Mouse (Mus musculus): ENCODE measurements at regions not wholly inside any gene's neighbourhood (a gene's known extent, or its start where the extent isn't known, plus 50 kb on each side); places are given as distances from the start of the nearest gene placed in this dataset.

DNA sequence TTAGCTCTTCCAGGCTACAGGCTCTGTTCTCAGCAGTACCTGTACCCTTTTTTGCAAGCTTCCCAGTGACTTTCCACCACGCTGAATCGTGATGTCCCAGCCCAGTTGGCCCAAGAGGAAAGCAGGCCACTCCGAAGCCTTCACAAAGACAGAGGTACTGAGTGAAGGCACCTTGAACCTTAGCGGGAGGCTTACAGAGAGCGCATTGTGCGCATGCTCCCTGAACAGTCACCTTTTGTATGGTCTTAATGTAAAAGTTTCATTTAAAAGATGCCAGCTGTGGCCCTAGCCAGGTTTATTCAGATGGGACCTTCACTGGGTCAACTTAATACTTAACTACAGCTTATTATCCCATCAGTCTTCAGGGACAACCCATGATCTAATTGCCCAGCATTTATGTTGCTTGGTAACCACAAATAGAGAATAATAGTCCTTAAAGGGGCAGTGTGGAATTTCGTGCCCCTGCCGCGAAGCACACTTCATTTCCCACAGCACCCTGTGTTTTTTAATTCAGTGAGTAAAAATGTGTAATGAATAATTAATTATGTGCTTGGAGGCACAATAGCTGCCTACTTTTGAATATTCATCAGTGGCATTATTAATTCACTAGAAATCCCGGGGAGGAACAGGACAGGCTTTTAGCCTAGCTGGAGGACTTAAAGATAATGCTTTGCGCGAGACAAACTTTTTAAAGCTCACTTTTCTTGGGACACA lies 111.3 kb upstream of the Vrk1 start:
- Histone ChIP-seq H3K4me2 (ENCODE audit: low read depth, low read length, severe bottlenecking) (peak overlapping the region; percentile 20), H3K36me3 (ENCODE audit: control insufficient read depth, insufficient read depth, low read length) (no peaks in the 10 kb centered on the region), H3K9ac (ENCODE audit: low read length) (peak overlapping the region; percentile 21; the same call in 1 of the 2 replicates), H3K4me1 (replicated peaks; ENCODE audit: control insufficient read depth, insufficient read depth, low read length) (peaks cover 6% of the 10 kb centered on the region), H3K9me3 (ENCODE audit: control insufficient read depth, low read length) (peaks cover 33% of the 10 kb centered on the region), H3K27me3 (ENCODE audit: control insufficient read depth, insufficient read depth, low read length) (no peaks in the 10 kb centered on the region), H3K4me3 (ENCODE audit: low read depth, low read length) (no peak overlapping the region), H3K27ac (ENCODE audit: low read depth, low read length) (peak overlapping the region; percentile 95)
- 46% methylated on average over 12 of the region's 12 CpGs for WGBS
- DNase-seq (ENCODE audit: low spot score) (peak; percentile 65), ATAC-seq (replicated peaks; ENCODE audit: low FRiP score) (peak; percentile 87)

DNA sequence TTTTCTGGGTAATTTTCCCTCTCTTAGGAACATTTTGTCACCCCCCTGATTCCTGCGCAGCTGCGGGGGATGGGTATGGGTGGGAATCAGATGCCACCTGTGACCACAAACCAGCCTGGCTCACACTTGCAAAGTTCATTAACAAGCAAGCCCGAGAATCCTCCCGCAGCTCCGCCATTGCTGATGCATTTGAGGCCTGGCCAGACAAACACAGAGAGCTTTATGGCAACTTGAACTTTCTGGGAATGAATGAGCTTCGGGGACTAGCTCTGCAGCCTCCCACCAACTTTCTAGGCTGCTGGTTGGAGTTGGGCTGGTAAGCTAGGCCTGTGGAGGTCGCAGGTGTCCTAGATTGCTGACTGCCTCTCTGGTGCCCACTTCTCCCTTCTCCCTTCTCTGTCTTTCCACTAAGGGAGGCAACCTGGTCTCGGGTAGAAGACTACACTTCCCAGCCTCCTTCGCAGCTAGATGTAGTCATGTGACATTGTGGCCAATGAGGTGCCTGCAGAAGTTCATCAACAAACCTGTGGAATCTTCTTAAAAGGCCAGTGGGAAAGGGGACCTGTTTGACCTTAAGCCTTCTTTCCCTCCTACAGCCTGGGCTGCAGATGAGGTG lies 110.6 kb upstream of the Vrk1 start:
- Histone ChIP-seq H3K27ac (ENCODE audit: low read depth, low read length) (peak overlapping the region; percentile 95), H3K27me3 (ENCODE audit: control insufficient read depth, insufficient read depth, low read length) (no peaks in the 10 kb centered on the region), H3K4me3 (ENCODE audit: low read depth, low read length) (no peak overlapping the region), H3K36me3 (ENCODE audit: control insufficient read depth, insufficient read depth, low read length) (no peaks in the 10 kb centered on the region), H3K9me3 (ENCODE audit: control insufficient read depth, low read length) (peaks cover 30% of the 10 kb centered on the region), H3K4me1 (replicated peaks; ENCODE audit: control insufficient read depth, insufficient read depth, low read length) (peaks cover 6% of the 10 kb centered on the region), H3K4me2 (ENCODE audit: low read depth, low read length, severe bottlenecking) (peak overlapping the region; percentile 26), H3K9ac (ENCODE audit: low read length) (peak overlapping the region; percentile 21; the same call in 1 of the 2 replicates)
- DNase-seq (ENCODE audit: low spot score) (peak; percentile 78), ATAC-seq (replicated peaks; ENCODE audit: low FRiP score) (peak; percentile 62)
- 53% methylated on average over 9 of the region's 9 CpGs for WGBS

DNA sequence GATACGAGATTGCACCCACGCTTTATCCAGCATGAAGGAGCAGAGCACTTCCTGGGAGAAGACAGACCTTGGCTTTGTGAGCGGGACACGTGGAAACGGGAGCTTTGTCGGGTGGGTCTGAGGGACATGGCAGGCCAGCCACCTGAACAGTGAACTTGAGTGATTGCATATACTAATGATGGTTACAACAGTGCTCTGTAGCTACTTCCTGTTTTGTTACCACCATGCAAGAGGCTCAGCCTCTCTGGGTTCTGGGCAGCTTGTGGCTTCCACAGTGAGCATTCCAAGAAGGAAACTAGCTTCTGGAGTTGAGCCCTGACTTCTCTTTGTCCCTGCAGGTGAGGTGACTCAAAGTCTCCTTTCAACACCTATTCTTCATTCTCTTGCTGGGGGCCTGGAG lies 109.5 kb upstream of the Vrk1 start:
- H3K27ac ChIP-seq (ENCODE audit: low read depth, low read length): no peak overlapping the region; the same call in 1 of the 2 replicates
- H3K4me2 ChIP-seq (ENCODE audit: low read depth, low read length, severe bottlenecking): no peak overlapping the region
- H3K4me3 ChIP-seq (ENCODE audit: low read depth, low read length): no peak overlapping the region
- H3K27me3 ChIP-seq (ENCODE audit: control insufficient read depth, insufficient read depth, low read length): no peaks in the 10 kb centered on the region
- ATAC-seq (replicated peaks; ENCODE audit: low FRiP score): no peak
- no peak overlapping the region for H3K9ac ChIP-seq (ENCODE audit: low read length)
- H3K4me1 ChIP-seq (replicated peaks; ENCODE audit: control insufficient read depth, insufficient read depth, low read length): peaks cover 6% of the 10 kb centered on the region
- peaks cover 23% of the 10 kb centered on the region for H3K9me3 ChIP-seq (ENCODE audit: control insufficient read depth, low read length)
- no peak for DNase-seq (ENCODE audit: low spot score)
- WGBS: 97% methylated on average over 6 of the region's 6 CpGs
- no peaks in the 10 kb centered on the region for H3K36me3 ChIP-seq (ENCODE audit: control insufficient read depth, insufficient read depth, low read length)

DNA sequence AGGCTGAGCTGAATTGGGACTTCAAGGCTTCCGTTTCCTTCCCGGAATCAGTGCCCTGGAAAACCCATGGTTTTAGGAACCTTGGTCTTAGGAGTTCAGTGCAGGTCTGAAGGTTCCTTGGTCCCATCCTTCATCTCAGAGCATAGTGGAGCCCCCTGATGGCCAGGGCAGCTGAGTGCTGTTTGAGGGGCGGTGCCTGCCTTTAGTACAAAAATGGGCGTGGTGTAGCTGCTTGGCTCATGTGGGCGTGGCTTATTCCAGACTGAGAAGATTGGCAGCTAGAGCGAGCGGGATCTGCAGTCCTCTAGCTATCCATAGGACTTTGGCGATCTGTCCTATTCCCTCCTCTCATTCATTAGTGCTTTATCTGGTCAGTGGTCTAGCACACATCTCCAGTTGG lies 107.0 kb upstream of the Vrk1 start:
- Histone ChIP-seq H3K4me1 (replicated peaks; ENCODE audit: control insufficient read depth, insufficient read depth, low read length) (peaks cover 6% of the 10 kb centered on the region), H3K4me2 (ENCODE audit: low read depth, low read length, severe bottlenecking) (no peak overlapping the region), H3K4me3 (ENCODE audit: low read depth, low read length) (no peak overlapping the region), H3K36me3 (ENCODE audit: control insufficient read depth, insufficient read depth, low read length) (no peaks in the 10 kb centered on the region), H3K27me3 (ENCODE audit: control insufficient read depth, insufficient read depth, low read length) (no peaks in the 10 kb centered on the region), H3K9ac (ENCODE audit: low read length) (no peak overlapping the region), H3K9me3 (ENCODE audit: control insufficient read depth, low read length) (no peaks in the 10 kb centered on the region; the same call in 1 of the 2 replicates), H3K27ac (ENCODE audit: low read depth, low read length) (no peak overlapping the region)
- WGBS: 49% methylated on average over 8 of the region's 8 CpGs
- no peak for DNase-seq (ENCODE audit: low spot score)
- no peak for ATAC-seq (replicated peaks; ENCODE audit: low FRiP score)

DNA sequence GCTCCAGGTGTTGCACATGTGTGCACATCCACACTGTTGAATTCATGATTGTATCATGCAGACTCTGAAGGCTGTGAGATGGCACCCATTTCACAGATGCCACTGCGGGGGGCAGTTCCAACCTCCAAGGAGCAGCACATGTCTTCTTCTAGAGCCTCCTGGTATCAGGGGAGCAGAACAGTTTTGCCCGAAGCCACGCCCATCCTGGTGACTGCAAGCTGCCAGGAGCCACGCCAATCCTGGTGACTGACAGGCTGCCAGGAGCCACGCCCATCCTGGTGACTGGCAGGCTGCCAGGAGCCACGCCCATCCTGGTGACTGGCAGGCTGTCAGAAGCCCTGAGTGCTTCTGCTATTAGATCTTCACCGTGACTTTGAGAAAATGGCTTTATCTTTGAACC lies 103.4 kb upstream of the Vrk1 start:
- WGBS: 28% methylated on average over 7 of the region's 7 CpGs
- Histone ChIP-seq H3K36me3 (ENCODE audit: control insufficient read depth, insufficient read depth, low read length) (no peaks in the 10 kb centered on the region), H3K4me3 (ENCODE audit: low read depth, low read length) (no peak overlapping the region), H3K4me2 (ENCODE audit: low read depth, low read length, severe bottlenecking) (no peak overlapping the region), H3K27ac (ENCODE audit: low read depth, low read length) (no peak overlapping the region), H3K9ac (ENCODE audit: low read length) (no peak overlapping the region), H3K9me3 (ENCODE audit: control insufficient read depth, low read length) (no peaks in the 10 kb centered on the region), H3K4me1 (replicated peaks; ENCODE audit: control insufficient read depth, insufficient read depth, low read length) (no peaks in the 10 kb centered on the region; the same call in 1 of the 2 replicates), H3K27me3 (ENCODE audit: control insufficient read depth, insufficient read depth, low read length) (no peaks in the 10 kb centered on the region)
- DNase-seq (ENCODE audit: low spot score) (peak; percentile 75), ATAC-seq (replicated peaks; ENCODE audit: low FRiP score) (peak; percentile 59; the same call in 1 of the 2 replicates)

- DNase-seq (ENCODE audit: low spot score) (no peak), ATAC-seq (replicated peaks; ENCODE audit: low FRiP score) (no peak)
- no peaks in the 10 kb centered on the region for H3K9me3 ChIP-seq (ENCODE audit: control insufficient read depth, low read length)
- WGBS: 75% methylated on average over 13 of the region's 13 CpGs
- H3K36me3 ChIP-seq (ENCODE audit: control insufficient read depth, insufficient read depth, low read length): no peaks in the 10 kb centered on the region
- H3K9ac ChIP-seq (ENCODE audit: low read length): no peak overlapping the region
- no peaks in the 10 kb centered on the region; the same call in 1 of the 2 replicates for H3K4me1 ChIP-seq (replicated peaks; ENCODE audit: control insufficient read depth, insufficient read depth, low read length)
- H3K27ac ChIP-seq (ENCODE audit: low read depth, low read length): no peak overlapping the region
- no peaks in the 10 kb centered on the region for H3K27me3 ChIP-seq (ENCODE audit: control insufficient read depth, insufficient read depth, low read length)
- H3K4me3 ChIP-seq (ENCODE audit: low read depth, low read length): no peak overlapping the region
- no peak overlapping the region for H3K4me2 ChIP-seq (ENCODE audit: low read depth, low read length, severe bottlenecking)
Measured at GRCm38 (mm10) chr12:105907851-105908620, 102.0 kb upstream of the Vrk1 start.

GRCm38 (mm10) chr12:105911556-105911955 lies 98.5 kb upstream of the Vrk1 start:
- no peaks in the 10 kb centered on the region for H3K36me3 ChIP-seq (ENCODE audit: control insufficient read depth, insufficient read depth, low read length)
- DNase-seq (ENCODE audit: low spot score) (no peak), ATAC-seq (replicated peaks; ENCODE audit: low FRiP score) (no peak)
- no peaks in the 10 kb centered on the region; the same call in 1 of the 2 replicates for H3K4me1 ChIP-seq (replicated peaks; ENCODE audit: control insufficient read depth, insufficient read depth, low read length)
- no peak overlapping the region for H3K27ac ChIP-seq (ENCODE audit: low read depth, low read length)
- 81% methylated on average over 9 of the region's 9 CpGs for WGBS
- H3K9ac ChIP-seq (ENCODE audit: low read length): no peak overlapping the region
- no peaks in the 10 kb centered on the region for H3K9me3 ChIP-seq (ENCODE audit: control insufficient read depth, low read length)
- H3K27me3 ChIP-seq (ENCODE audit: control insufficient read depth, insufficient read depth, low read length): no peaks in the 10 kb centered on the region
- H3K4me2 ChIP-seq (ENCODE audit: low read depth, low read length, severe bottlenecking): no peak overlapping the region
- H3K4me3 ChIP-seq (ENCODE audit: low read depth, low read length): no peak overlapping the region

DNA sequence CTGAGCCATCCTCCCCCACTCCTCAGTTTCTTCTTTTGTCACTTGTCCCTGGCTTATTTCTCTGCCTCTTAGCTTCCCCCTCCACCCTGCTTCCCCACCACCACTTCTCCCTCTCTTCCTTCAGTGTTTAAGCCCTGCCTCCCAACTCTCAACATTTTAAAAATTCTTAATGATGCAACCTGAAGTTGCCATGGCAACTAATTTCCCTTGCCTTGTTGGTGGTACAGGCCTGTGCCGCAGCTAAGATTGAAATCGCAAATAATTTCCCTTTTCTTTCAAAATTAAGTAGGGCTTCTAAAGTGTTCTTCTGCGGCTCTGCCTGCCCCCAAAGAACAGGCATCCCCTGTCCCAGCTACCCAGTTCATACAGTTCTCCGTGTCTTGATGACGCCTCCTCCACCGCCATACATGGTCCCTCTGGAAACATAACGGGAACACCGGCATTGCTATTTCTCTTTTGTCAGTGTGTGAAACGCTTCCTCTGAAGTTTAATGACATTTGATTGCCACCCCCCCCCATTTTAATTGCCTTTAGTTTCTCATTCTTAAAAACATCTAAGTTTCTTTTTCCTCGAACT lies 92.6 kb upstream of the Vrk1 start:
- no peaks in the 10 kb centered on the region for H3K36me3 ChIP-seq (ENCODE audit: control insufficient read depth, insufficient read depth, low read length)
- no peak overlapping the region for H3K9ac ChIP-seq (ENCODE audit: low read length)
- H3K9me3 ChIP-seq (ENCODE audit: control insufficient read depth, low read length): no peaks in the 10 kb centered on the region
- H3K4me2 ChIP-seq (ENCODE audit: low read depth, low read length, severe bottlenecking): no peak overlapping the region
- no peak for DNase-seq (ENCODE audit: low spot score)
- no peak overlapping the region for H3K4me3 ChIP-seq (ENCODE audit: low read depth, low read length)
- H3K27ac ChIP-seq (ENCODE audit: low read depth, low read length): no peak overlapping the region
- no peak for ATAC-seq (replicated peaks; ENCODE audit: low FRiP score)
- no peaks in the 10 kb centered on the region; the same call in 1 of the 2 replicates for H3K4me1 ChIP-seq (replicated peaks; ENCODE audit: control insufficient read depth, insufficient read depth, low read length)
- no peaks in the 10 kb centered on the region for H3K27me3 ChIP-seq (ENCODE audit: control insufficient read depth, insufficient read depth, low read length)
- 74% methylated on average over 10 of the region's 10 CpGs for WGBS

Data from forebrain, embryonic 11.5 days (tissue).